Mouse (Mus musculus) liver, embryonic 14.5 days (tissue): ENCODE measurements at regions not wholly inside any gene's neighbourhood (a gene's known extent, or its start where the extent isn't known, plus 50 kb on each side); places are given as distances from the start of the nearest gene placed in this dataset.

Experiments
- CTCF ChIP-seq: IDR thresholded peaks from 2 replicates; pipeline ENCODE4 v1.5.1; 2016; ENCODE audit warnings: antibody characterized with exemption, low read depth, control low read depth
- EP300 ChIP-seq: IDR thresholded peaks from 2 replicates; pipeline ENCODE4 v1.6.1; 2016; ENCODE audit warnings: antibody characterized with exemption, low read depth

DNA sequence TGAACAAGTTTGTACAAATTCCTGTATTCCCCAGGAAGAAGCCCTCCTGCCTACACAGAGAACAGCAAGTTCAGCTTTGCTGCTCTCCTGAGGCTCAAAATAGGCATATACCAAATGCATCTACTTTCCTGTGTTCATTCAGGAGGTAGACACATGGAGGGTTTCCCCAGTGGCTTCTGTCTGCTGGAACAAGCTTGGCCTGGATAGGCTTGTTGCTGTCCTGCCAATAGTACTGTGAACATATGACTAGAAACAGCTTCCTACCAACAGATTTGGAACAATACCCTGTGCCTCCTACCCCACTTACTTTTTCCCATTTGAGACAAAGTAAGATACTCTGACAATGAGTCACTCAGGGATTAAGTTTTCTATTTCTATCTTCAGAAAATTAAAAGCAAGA, 93.8 kb upstream of the Wdpcp start:
- TF ChIP-seq CTCF (no peak), EP300 (no peak)
